Mouse (Mus musculus): ENCODE results near the gene Gtpbp8. TPM values are rescaled to one million over a fixed set of nuclear protein-coding genes. Genes with fewer than 3 reads are reported as not detected.

The Gtpbp8 gene
- polyA plus RNA-seq, 1 experiment, result 6.5 TPM

GRCm38 (mm10) chr16:44735676-44736075, 10.5 kb downstream of the Gtpbp8 start:
- WGBS, result 92% methylated on average over 5 of the region's 5 CpGs
- H3K4me1 ChIP-seq (ENCODE audit: control insufficient read depth, insufficient read depth, low read length), result no peaks in the 10 kb centered on the region; the same call in 1 of the 2 replicates
- H3K4me3 ChIP-seq (replicated peaks; ENCODE audit: extremely low read depth, low read depth, low read length), result no peak overlapping the region
- no peak for TF ChIP-seq CTCF (IDR thresholded peaks at IDR 0.05; ENCODE audit: insufficient read depth, low read length)
- no peak for TF ChIP-seq POLR2A (IDR thresholded peaks at IDR 0.05; ENCODE audit: borderline replicate concordance, extremely low read depth, low read depth, low read length)
- no peak for DNase-seq

DNA sequence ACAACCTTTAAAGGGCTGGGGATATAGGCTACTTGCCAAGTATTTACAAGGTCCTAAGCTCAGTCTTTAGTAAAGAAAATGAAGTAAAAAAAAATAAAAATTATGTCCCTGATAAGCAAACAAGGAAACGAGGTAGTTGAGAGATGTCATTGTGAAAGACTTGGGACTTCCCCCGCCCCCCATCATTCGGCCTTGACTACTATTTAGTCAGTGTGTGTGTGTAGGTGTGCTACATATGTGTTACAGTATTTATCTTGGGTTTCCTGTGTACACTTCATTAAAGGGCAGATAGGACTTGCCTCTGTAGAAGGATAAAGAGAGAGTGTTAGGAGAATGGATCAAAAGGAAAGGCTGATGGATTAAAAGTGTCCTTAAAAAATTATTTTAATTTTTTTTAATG, 12.1 kb downstream of the Gtpbp8 start:
- TF ChIP-seq CTCF (IDR thresholded peaks at IDR 0.05; ENCODE audit: insufficient read depth, low read length) (no peak), POLR2A (IDR thresholded peaks at IDR 0.05; ENCODE audit: borderline replicate concordance, extremely low read depth, low read depth, low read length) (no peak)
- no peaks in the 10 kb centered on the region; the same call in 1 of the 2 replicates for H3K4me1 ChIP-seq (ENCODE audit: control insufficient read depth, insufficient read depth, low read length)
- no peak for DNase-seq
- WGBS, result 51% methylated on average over 3 of the region's 3 CpGs
- no peak overlapping the region for H3K4me3 ChIP-seq (replicated peaks; ENCODE audit: extremely low read depth, low read depth, low read length)

- 94% methylated on average over 3 of the region's 3 CpGs for WGBS
- no peak for TF ChIP-seq POLR2A (IDR thresholded peaks at IDR 0.05; ENCODE audit: borderline replicate concordance, extremely low read depth, low read depth, low read length)
- no peak for TF ChIP-seq CTCF (IDR thresholded peaks at IDR 0.05; ENCODE audit: insufficient read depth, low read length)
- H3K4me3 ChIP-seq (replicated peaks; ENCODE audit: extremely low read depth, low read depth, low read length), result no peak overlapping the region
Observed at GRCm38 (mm10) chr16:44727525-44727924, 18.6 kb downstream of the Gtpbp8 start.

GRCm38 (mm10) chr16:44725286-44726223, 20.6 kb downstream of the Gtpbp8 start:
- TF ChIP-seq POLR2A (IDR thresholded peaks at IDR 0.05; ENCODE audit: borderline replicate concordance, extremely low read depth, low read depth, low read length) (no peak), CTCF (IDR thresholded peaks at IDR 0.05; ENCODE audit: insufficient read depth, low read length) (peak; percentile 89)
- peak; percentile 47 for DNase-seq
- WGBS, result 30% methylated on average over 14 of the region's 14 CpGs
- Histone ChIP-seq H3K4me1 (ENCODE audit: control insufficient read depth, insufficient read depth, low read length) (peaks cover 9% of the 10 kb centered on the region), H3K4me3 (replicated peaks; ENCODE audit: extremely low read depth, low read depth, low read length) (no peak overlapping the region)

More at GRCm38 (mm10) chr16:44727525-44727924, 18.6 kb downstream of the Gtpbp8 start:
- no peak for DNase-seq
- peaks cover 9% of the 10 kb centered on the region for H3K4me1 ChIP-seq (ENCODE audit: control insufficient read depth, insufficient read depth, low read length)

DNA sequence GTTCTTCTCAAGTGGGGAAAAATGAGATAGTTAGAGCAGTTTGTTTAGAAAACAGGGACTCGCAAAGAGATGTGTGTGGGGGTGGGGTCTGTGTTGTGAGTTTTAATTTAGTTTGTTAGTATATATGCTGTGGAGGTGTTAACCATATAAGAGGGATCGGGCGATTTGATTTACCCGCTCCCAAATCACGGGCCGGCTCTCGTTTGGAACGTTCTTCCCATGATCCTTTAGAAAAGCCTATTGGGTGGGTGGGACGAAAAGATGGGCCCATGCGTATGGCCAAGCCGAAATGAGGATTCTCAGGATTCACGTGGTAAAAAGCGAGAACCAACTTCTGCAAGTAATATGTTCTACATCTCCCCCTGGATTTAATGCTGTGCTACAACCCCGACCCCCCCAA, 21.3 kb downstream of the Gtpbp8 start:
- under 1% methylated on average over 14 of the region's 14 CpGs for WGBS
- peaks cover 9% of the 10 kb centered on the region for H3K4me1 ChIP-seq (ENCODE audit: control insufficient read depth, insufficient read depth, low read length)
- no peak for TF ChIP-seq CTCF (IDR thresholded peaks at IDR 0.05; ENCODE audit: insufficient read depth, low read length)
- TF ChIP-seq POLR2A (IDR thresholded peaks at IDR 0.05; ENCODE audit: borderline replicate concordance, extremely low read depth, low read depth, low read length), result no peak
- H3K4me3 ChIP-seq (replicated peaks; ENCODE audit: extremely low read depth, low read depth, low read length), result peak overlapping the region; percentile 96
- DNase-seq, result no peak

DNA sequence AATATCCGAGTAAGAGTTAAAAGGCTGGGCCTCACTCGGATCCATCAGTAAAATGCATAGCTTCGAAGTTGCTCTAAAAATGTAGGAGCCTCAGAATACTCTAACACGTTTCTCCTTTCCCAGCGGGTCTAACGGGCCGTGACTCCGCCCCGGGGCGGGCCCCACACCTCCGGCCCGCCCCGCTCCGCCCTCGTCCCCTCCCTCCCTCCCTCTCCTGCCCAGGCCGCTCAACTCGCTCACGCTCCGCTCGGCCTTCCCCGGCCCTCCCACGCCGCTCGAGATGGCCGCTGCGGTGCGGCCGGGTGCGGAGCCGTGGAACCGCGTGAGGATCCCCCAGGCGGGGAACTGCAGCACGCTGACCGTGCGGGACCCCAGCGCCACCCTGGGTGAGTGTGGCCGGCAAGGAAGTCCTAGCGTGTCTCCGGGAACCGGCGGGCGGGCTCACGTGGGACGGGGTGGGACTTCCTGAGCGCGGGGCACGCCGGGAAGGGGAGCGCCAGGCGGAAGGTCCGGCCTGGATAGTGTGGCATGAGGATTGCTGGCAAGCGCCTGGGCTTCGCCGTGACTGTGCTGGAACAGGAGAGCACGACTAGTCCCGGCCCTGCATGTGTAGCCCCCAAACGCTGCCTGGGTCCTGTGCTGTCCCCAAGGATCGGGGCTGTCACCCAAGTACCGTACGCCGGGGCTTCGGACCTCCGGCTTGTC, 21.9 kb downstream of the Gtpbp8 start, which contains the start of gene Nepro:
Gene Nepro, plus strand, starts transcription at position 219 of the 705 bp plus-strand sequence.
- peaks cover 9% of the 10 kb centered on the region for H3K4me1 ChIP-seq (ENCODE audit: control insufficient read depth, insufficient read depth, low read length)
- DNase-seq, result peak; percentile 99
- under 1% methylated on average over 64 of the region's 64 CpGs for WGBS
- peak within 1 kb of the TSS; percentile 96 for H3K4me3 ChIP-seq (replicated peaks; ENCODE audit: extremely low read depth, low read depth, low read length)
- TF ChIP-seq CTCF (IDR thresholded peaks at IDR 0.05; ENCODE audit: insufficient read depth, low read length), result no peak
- peak; percentile 92; the same call in 1 of the 2 replicates for TF ChIP-seq POLR2A (IDR thresholded peaks at IDR 0.05; ENCODE audit: borderline replicate concordance, extremely low read depth, low read depth, low read length)

GRCm38 (mm10) chr16:44722666-44723065, 23.5 kb downstream of the Gtpbp8 start:
- peaks cover 9% of the 10 kb centered on the region for H3K4me1 ChIP-seq (ENCODE audit: control insufficient read depth, insufficient read depth, low read length)
- TF ChIP-seq CTCF (IDR thresholded peaks at IDR 0.05; ENCODE audit: insufficient read depth, low read length), result no peak
- no peak for TF ChIP-seq POLR2A (IDR thresholded peaks at IDR 0.05; ENCODE audit: borderline replicate concordance, extremely low read depth, low read depth, low read length)
- 61% methylated on average over 2 of the region's 2 CpGs for WGBS
- DNase-seq, result no peak
- no peak overlapping the region for H3K4me3 ChIP-seq (replicated peaks; ENCODE audit: extremely low read depth, low read depth, low read length)

DNA sequence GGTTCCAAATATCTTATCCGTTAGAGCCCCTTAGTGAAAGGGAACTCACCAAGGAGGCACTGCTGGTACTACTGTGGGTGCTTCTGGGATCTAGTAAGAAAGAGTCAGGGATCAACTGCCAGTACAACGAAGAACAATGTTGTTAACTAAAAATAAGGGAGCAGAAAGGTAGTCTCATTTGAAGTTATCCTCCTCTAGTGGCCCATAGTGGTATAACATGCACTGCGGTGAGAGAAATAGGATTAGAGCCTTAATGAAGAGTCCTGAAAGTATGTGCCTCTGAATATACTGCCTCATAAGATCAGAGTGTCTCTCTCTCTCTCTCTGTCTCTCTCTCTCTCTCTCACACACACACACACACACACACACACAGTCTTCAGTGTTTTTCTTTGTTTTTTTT, 25.6 kb downstream of the Gtpbp8 start:
- no peak for DNase-seq
- 0 out of 2 replicates have a peak, but pooled peaks have one; percentile 4 for TF ChIP-seq CTCF (IDR thresholded peaks at IDR 0.05; ENCODE audit: insufficient read depth, low read length)
- no peak for TF ChIP-seq POLR2A (IDR thresholded peaks at IDR 0.05; ENCODE audit: borderline replicate concordance, extremely low read depth, low read depth, low read length)
- Histone ChIP-seq H3K4me1 (ENCODE audit: control insufficient read depth, insufficient read depth, low read length) (peaks cover 7% of the 10 kb centered on the region), H3K4me3 (replicated peaks; ENCODE audit: extremely low read depth, low read depth, low read length) (no peak overlapping the region)
- WGBS, result 78% methylated on average over 3 of the region's 3 CpGs

GRCm38 (mm10) chr16:44719349-44719748, 26.8 kb downstream of the Gtpbp8 start:
- DNase-seq, result no peak
- H3K4me3 ChIP-seq (replicated peaks; ENCODE audit: extremely low read depth, low read depth, low read length), result no peak overlapping the region
- 47% methylated on average over 7 of the region's 7 CpGs for WGBS
- TF ChIP-seq CTCF (IDR thresholded peaks at IDR 0.05; ENCODE audit: insufficient read depth, low read length) (no peak), POLR2A (IDR thresholded peaks at IDR 0.05; ENCODE audit: borderline replicate concordance, extremely low read depth, low read depth, low read length) (no peak)
- H3K4me1 ChIP-seq (ENCODE audit: control insufficient read depth, insufficient read depth, low read length), result peaks cover 4% of the 10 kb centered on the region

Data from lung, adult 2 months (tissue).